In genomic region chr12:24950376-24951046, GRCm38 (mm10) we compare ENCODE assay signal across 10 mouse cellular contexts. TPM values are rescaled to one million over a fixed set of nuclear protein-coding genes. Genes with fewer than 3 reads are reported as not detected.
A peak's percentile ranks its signal among the peaks of the same experiment; 100 is the strongest.
DNase-seq lines count a peak whose midpoint lies in the region; ATAC-seq and TF ChIP-seq lines count a peak whose summit lies in the region.
"Had no signal": no experiment of that assay in that cellular context is flagged by ENCODE, and none has a peak within 500 bp of the region (broad histone marks: within the 10 kb centered on the region; RNA-seq: fewer than 3 reads in every experiment).

No protein-coding gene starts in this region.

- H3K27ac ChIP-seq in heart, embryonic 12.5 days (ENCODE audit: poor library complexity, severe bottlenecking), result no peak overlapping the region
- no peak overlapping the region for H3K27ac ChIP-seq in thymus, adult 2 months (ENCODE audit: control insufficient read depth, insufficient read depth, low read length)
- no peak overlapping the region for H3K27ac ChIP-seq in embryonic fibroblast, embryonic 13.5 days (ENCODE audit: insufficient read depth, low read length)
- H3K27ac ChIP-seq: liver, embryonic 13.5 days had no signal

- H3K9me3 ChIP-seq in heart, embryonic 12.5 days (replicated peaks), result 0 out of 2 replicates have a peak, but pooled peaks cover 4% of the 10 kb centered on the region
- H3K9me3 ChIP-seq: liver, embryonic 13.5 days had no signal

- no peak for TF ChIP-seq CTCF in thymus, adult 2 months (IDR thresholded peaks at IDR 0.05; ENCODE audit: borderline replicate concordance, control insufficient read depth, extremely low read depth, insufficient read depth, low read length, poor library complexity)
- TF ChIP-seq CTCF in embryonic fibroblast, embryonic 13.5 days (IDR thresholded peaks at IDR 0.05; ENCODE audit: borderline replicate concordance, insufficient read depth, low read length), result peak; percentile 25; the same call in 1 of the 2 replicates

- WGBS in heart, embryonic 12.5 days, result 90% methylated on average over 7 of the region's 7 CpGs
- 90% methylated on average over 7 of the region's 7 CpGs for WGBS in thymus, adult 2 months

- ATAC-seq in heart, embryonic 12.5 days (ENCODE audit: insufficient number of reproducible peaks, low FRiP score), result no peak

- H3K36me3 ChIP-seq in heart, embryonic 12.5 days, result peaks cover 51% of the 10 kb centered on the region
- no peaks in the 10 kb centered on the region for H3K36me3 ChIP-seq in thymus, adult 2 months (ENCODE audit: control insufficient read depth, insufficient read depth, low read length)
- H3K36me3 ChIP-seq: liver, embryonic 13.5 days had no signal

- peak; percentile 29 for DNase-seq in heart, postnatal 4 days
- DNase-seq in thymus, adult 2 months, result peak; percentile 15
- no peak for DNase-seq in thymus, adult 18-20 months
- DNase-seq in left cerebral cortex, adult 9 months (ENCODE audit: low spot score in 2 of 2), result no peak
- no peak for DNase-seq in adrenal gland, postnatal 4 days (ENCODE audit: low spot score in 2 of 2)
- no peak for DNase-seq in heart, adult 8-10 months (ENCODE audit: low spot score)
- DNase-seq: gastrocnemius, postnatal 36 days; liver, embryonic 13.5 days had no signal

- no peak overlapping the region for H3K9ac ChIP-seq in heart, embryonic 12.5 days
- H3K9ac ChIP-seq: liver, embryonic 13.5 days had no signal

- no peak for TF ChIP-seq POLR2A in thymus, adult 2 months (IDR thresholded peaks at IDR 0.05; ENCODE audit: control insufficient read depth, extremely low read depth, insufficient read depth, low read length, poor library complexity)
- TF ChIP-seq POLR2A in embryonic fibroblast, embryonic 13.5 days (IDR thresholded peaks at IDR 0.05; ENCODE audit: low read depth, low read length), result no peak

- no peaks in the 10 kb centered on the region for H3K4me1 ChIP-seq in heart, embryonic 12.5 days (replicated peaks)
- H3K4me1 ChIP-seq in thymus, adult 2 months (replicated peaks; ENCODE audit: control insufficient read depth, insufficient read depth, low read length), result no peaks in the 10 kb centered on the region
- H3K4me1 ChIP-seq in embryonic fibroblast, embryonic 13.5 days (ENCODE audit: control insufficient read depth, insufficient read depth, low read length), result no peaks in the 10 kb centered on the region
- H3K4me1 ChIP-seq: liver, embryonic 13.5 days had no signal

- no peaks in the 10 kb centered on the region for H3K27me3 ChIP-seq in heart, embryonic 12.5 days (replicated peaks)
- H3K27me3 ChIP-seq in thymus, adult 2 months (ENCODE audit: control insufficient read depth, insufficient read depth, low read length), result no peaks in the 10 kb centered on the region
- H3K27me3 ChIP-seq: liver, embryonic 13.5 days had no signal

- no peak overlapping the region for H3K4me2 ChIP-seq in heart, embryonic 12.5 days
- H3K4me2 ChIP-seq: liver, embryonic 13.5 days had no signal

- H3K4me3 ChIP-seq in heart, embryonic 12.5 days, result no peak overlapping the region
- no peak overlapping the region for H3K4me3 ChIP-seq in thymus, adult 2 months (ENCODE audit: control insufficient read depth, insufficient read depth, low read length)
- H3K4me3 ChIP-seq in embryonic fibroblast, embryonic 13.5 days (ENCODE audit: insufficient read depth, low read length), result no peak overlapping the region
- H3K4me3 ChIP-seq: liver, embryonic 13.5 days had no signal

RNA-seq across cellular contexts. Expression of gene Kidins220, which starts 24.2 kb away (rescaled TPM):
- 100 to 1,000 TPM; 109 to 123 TPM for total RNA-seq in heart, postnatal 4 days (2021)
- 46.1 and 46.7 TPM in 2 replicates for polyA plus RNA-seq in heart, embryonic 12.5 days (2016; fragmentation: Nextera tagmentation; extraction: Ambion mirVana)
- polyA plus RNA-seq in thymus, adult 2 months (2012; rRNA removed), result 72.1 and 76.2 TPM in 2 replicates
- 85.7 and 96.4 TPM in 2 replicates for polyA plus RNA-seq in embryonic fibroblast, embryonic 13.5 days (2011; ENCODE audit: insufficient read length, low read depth, missing spikeins)
- 100 to 1,000 TPM in 1 of 2 experiments, 10 to 100 TPM in 1; 94.4 to 126 TPM for total RNA-seq in adrenal gland, postnatal 4 days (2021)
- 10 to 100 TPM; 57.2 to 84.5 (median 66.5) TPM for total RNA-seq in heart, adult 8-10 months (2022)

Comparison
In these comparisons a context has a peak if more than half of its experiments do, and no peak if none do; other contexts are left out.
1. DNase-seq: peak in heart, postnatal 4 days (single experiment) and thymus, adult 2 months (single experiment); none in thymus, adult 18-20 months (0 of 2), left cerebral cortex, adult 9 months (0 of 2), adrenal gland, postnatal 4 days (0 of 2) and heart, adult 8-10 months (single experiment).